Mouse (Mus musculus): ENCODE results near the gene BC004004. TPM values are rescaled to one million over a fixed set of nuclear protein-coding genes. Genes with fewer than 3 reads are reported as not detected.

Gene BC004004
- polyA plus RNA-seq, 1 experiment from 2014 or later, result 99.1 TPM

GRCm38 (mm10) chr17:29302149-29302548 lies 33.6 kb downstream of the BC004004 start:
- Histone ChIP-seq H3K36me3 (peaks cover 50% of the 10 kb centered on the region), H3K27me3 (no peaks in the 10 kb centered on the region), H3K4me3 (replicated peaks) (no peak overlapping the region), H3K27ac (no peak overlapping the region), H3K4me2 (replicated peaks) (no peak overlapping the region), H3K4me1 (replicated peaks) (peaks cover 8% of the 10 kb centered on the region; the same call in 1 of the 2 replicates), H3K9ac (replicated peaks) (no peak overlapping the region), H3K9me3 (no peaks in the 10 kb centered on the region)
- ATAC-seq, result no peak
- WGBS, result 80% methylated on average over 5 of the region's 5 CpGs

GRCm38 (mm10) chr17:29303087-29303486 lies 34.5 kb downstream of the BC004004 start:
- Histone ChIP-seq H3K27me3 (no peaks in the 10 kb centered on the region), H3K36me3 (peaks cover 41% of the 10 kb centered on the region)

DNA sequence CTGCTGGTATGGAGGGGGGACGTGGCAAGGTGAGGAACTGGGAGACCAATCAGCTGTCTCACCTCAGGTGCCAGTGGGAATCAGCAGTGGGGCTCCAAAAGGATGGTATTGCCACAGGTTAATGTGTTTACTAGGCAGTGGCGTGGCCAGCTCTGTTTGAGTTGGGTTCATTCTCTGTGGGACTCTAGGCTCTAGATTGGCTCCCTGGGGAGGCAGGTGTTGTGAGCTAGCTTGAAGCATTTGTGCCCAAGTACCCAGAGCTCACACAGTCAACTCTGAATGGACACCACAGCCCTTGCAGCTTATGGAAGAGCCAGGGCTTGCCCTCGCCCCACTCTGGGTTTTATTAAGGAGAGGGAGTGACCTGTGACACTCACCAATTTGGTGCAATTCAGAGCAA lies 35.3 kb downstream of the BC004004 start:
- Histone ChIP-seq H3K4me3 (replicated peaks) (no peak overlapping the region), H3K4me1 (replicated peaks) (peaks cover 8% of the 10 kb centered on the region; the same call in 1 of the 2 replicates), H3K27ac (no peak overlapping the region), H3K9ac (replicated peaks) (no peak overlapping the region), H3K36me3 (peaks cover 35% of the 10 kb centered on the region), H3K27me3 (no peaks in the 10 kb centered on the region), H3K9me3 (no peaks in the 10 kb centered on the region), H3K4me2 (replicated peaks) (no peak overlapping the region)
- ATAC-seq, result no peak
- 84% methylated on average over 3 of the region's 3 CpGs for WGBS

More at GRCm38 (mm10) chr17:29303087-29303486, 34.5 kb downstream of the BC004004 start:
- H3K4me1 ChIP-seq (replicated peaks), result peaks cover 8% of the 10 kb centered on the region; the same call in 1 of the 2 replicates
- 39% methylated on average over 3 of the region's 3 CpGs for WGBS
- H3K9me3 ChIP-seq, result no peaks in the 10 kb centered on the region
- H3K4me3 ChIP-seq (replicated peaks), result no peak overlapping the region
- no peak overlapping the region for H3K27ac ChIP-seq
- no peak for ATAC-seq
- H3K9ac ChIP-seq (replicated peaks), result no peak overlapping the region
- no peak overlapping the region for H3K4me2 ChIP-seq (replicated peaks)

GRCm38 (mm10) chr17:29304376-29305057 lies 35.9 kb downstream of the BC004004 start:
- no peak overlapping the region for H3K9ac ChIP-seq (replicated peaks)
- WGBS, result 73% methylated on average over 13 of the region's 13 CpGs
- ATAC-seq, result no peak

DNA sequence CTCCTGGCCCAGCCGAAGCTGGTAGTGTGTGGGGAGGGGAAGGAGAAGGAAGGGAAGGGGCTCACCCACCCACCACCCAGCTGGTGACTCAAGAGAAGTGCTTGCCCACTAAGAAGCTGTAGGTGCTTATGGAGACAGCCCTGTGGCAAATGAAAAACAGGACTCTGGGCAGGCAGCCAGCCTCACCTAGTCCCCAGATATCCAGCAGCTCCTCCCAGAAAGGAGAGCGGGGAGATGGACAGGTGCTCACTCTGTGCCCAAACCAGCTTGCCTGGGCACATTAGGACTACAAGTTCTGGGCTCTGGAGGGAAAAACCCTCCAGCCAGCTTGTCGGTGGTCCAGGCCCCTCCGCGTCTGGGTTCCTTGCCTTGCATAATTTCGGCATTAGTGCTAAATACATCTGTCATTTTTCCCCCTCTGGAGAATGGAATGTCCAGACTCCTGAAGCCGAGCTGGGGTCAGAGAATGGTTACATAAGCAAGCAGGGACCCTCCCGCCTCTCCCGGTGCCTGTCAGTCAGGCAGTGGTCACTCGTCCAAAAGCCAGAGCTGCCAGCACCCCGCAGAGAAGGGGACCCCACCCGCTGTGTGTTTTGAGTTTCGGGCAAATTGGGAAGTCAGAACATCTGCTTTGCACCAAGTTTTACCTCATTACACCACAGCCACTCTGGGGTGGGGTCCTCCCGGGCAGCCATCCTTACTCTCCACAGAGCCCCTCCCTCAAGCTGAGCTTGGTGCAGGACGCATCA lies 36.6 kb downstream of the BC004004 start:
- no peak for ATAC-seq
- no peaks in the 10 kb centered on the region for H3K27me3 ChIP-seq
- H3K9ac ChIP-seq (replicated peaks), result no peak overlapping the region
- H3K27ac ChIP-seq, result no peak overlapping the region
- 31% methylated on average over 15 of the region's 15 CpGs for WGBS
- no peak overlapping the region for H3K4me3 ChIP-seq (replicated peaks)
- H3K4me2 ChIP-seq (replicated peaks), result no peak overlapping the region
- peaks cover 22% of the 10 kb centered on the region for H3K36me3 ChIP-seq
- H3K4me1 ChIP-seq (replicated peaks), result peaks cover 8% of the 10 kb centered on the region; the same call in 1 of the 2 replicates
- no peaks in the 10 kb centered on the region for H3K9me3 ChIP-seq

More at GRCm38 (mm10) chr17:29304376-29305057, 35.9 kb downstream of the BC004004 start:
- no peak overlapping the region for H3K4me2 ChIP-seq (replicated peaks)
- H3K27ac ChIP-seq, result no peak overlapping the region
- H3K27me3 ChIP-seq, result no peaks in the 10 kb centered on the region
- H3K36me3 ChIP-seq, result peaks cover 29% of the 10 kb centered on the region
- peaks cover 8% of the 10 kb centered on the region; the same call in 1 of the 2 replicates for H3K4me1 ChIP-seq (replicated peaks)
- no peak overlapping the region for H3K4me3 ChIP-seq (replicated peaks)
- H3K9me3 ChIP-seq, result no peaks in the 10 kb centered on the region

- Histone ChIP-seq H3K9me3 (no peaks in the 10 kb centered on the region), H3K9ac (replicated peaks) (no peak overlapping the region), H3K27ac (no peak overlapping the region), H3K4me3 (replicated peaks) (no peak overlapping the region), H3K27me3 (no peaks in the 10 kb centered on the region), H3K4me1 (replicated peaks) (peaks cover 8% of the 10 kb centered on the region; the same call in 1 of the 2 replicates), H3K4me2 (replicated peaks) (no peak overlapping the region), H3K36me3 (peaks cover 15% of the 10 kb centered on the region)
- no peak for ATAC-seq
- WGBS, result 58% methylated on average over 7 of the region's 7 CpGs
Measured at GRCm38 (mm10) chr17:29305871-29306270, 37.3 kb downstream of the BC004004 start.

- Histone ChIP-seq H3K4me1 (replicated peaks) (peaks cover 8% of the 10 kb centered on the region; the same call in 1 of the 2 replicates), H3K4me3 (replicated peaks) (no peak overlapping the region), H3K4me2 (replicated peaks) (no peak overlapping the region), H3K27ac (no peak overlapping the region), H3K27me3 (no peaks in the 10 kb centered on the region), H3K9me3 (0 out of 2 replicates have a peak, but pooled peaks cover 3% of the 10 kb centered on the region), H3K9ac (replicated peaks) (no peak overlapping the region), H3K36me3 (no peaks in the 10 kb centered on the region)
- 83% methylated on average over 21 of the region's 21 CpGs for WGBS
- ATAC-seq, result no peak
Measured at GRCm38 (mm10) chr17:29310056-29310623, 41.6 kb downstream of the BC004004 start.

GRCm38 (mm10) chr17:29311602-29312001 lies 43.0 kb downstream of the BC004004 start:
- 90% methylated on average over 8 of the region's 8 CpGs for WGBS
- Histone ChIP-seq H3K27me3 (no peaks in the 10 kb centered on the region), H3K36me3 (no peaks in the 10 kb centered on the region), H3K9ac (replicated peaks) (no peak overlapping the region), H3K4me2 (replicated peaks) (no peak overlapping the region), H3K4me3 (replicated peaks) (no peak overlapping the region), H3K4me1 (replicated peaks) (0 out of 2 replicates have a peak, but pooled peaks cover 3% of the 10 kb centered on the region), H3K9me3 (0 out of 2 replicates have a peak, but pooled peaks cover 3% of the 10 kb centered on the region), H3K27ac (no peak overlapping the region)
- ATAC-seq, result no peak

DNA sequence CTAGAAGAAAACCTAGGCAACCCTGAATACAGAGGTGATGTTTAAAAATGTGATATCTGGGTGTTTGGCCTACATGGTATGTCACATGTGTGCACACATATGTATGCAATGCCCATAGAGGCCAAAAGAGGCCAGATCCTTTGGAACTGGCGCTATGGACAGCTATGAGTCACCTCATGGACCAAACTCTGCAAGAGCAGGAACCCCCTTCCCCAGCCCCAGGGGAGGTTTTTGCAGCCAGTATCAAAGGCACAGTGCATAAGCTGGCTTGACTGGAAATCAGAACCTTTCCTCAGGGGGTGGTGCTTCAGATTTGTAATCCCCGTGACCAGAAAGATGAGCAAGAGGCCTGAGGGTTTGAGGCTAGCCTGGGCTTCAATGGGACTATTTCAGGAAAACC lies 43.5 kb downstream of the BC004004 start:
- Histone ChIP-seq H3K36me3 (no peaks in the 10 kb centered on the region), H3K4me3 (replicated peaks) (no peak overlapping the region), H3K9ac (replicated peaks) (no peak overlapping the region), H3K4me2 (replicated peaks) (no peak overlapping the region), H3K27ac (no peak overlapping the region), H3K27me3 (no peaks in the 10 kb centered on the region), H3K9me3 (0 out of 2 replicates have a peak, but pooled peaks cover 3% of the 10 kb centered on the region), H3K4me1 (replicated peaks) (0 out of 2 replicates have a peak, but pooled peaks cover 3% of the 10 kb centered on the region)
- no peak for ATAC-seq
- 88% methylated on average over 2 of the region's 2 CpGs for WGBS

GRCm38 (mm10) chr17:29313300-29313699 lies 44.7 kb downstream of the BC004004 start:
- Histone ChIP-seq H3K4me1 (replicated peaks) (0 out of 2 replicates have a peak, but pooled peaks cover 3% of the 10 kb centered on the region), H3K4me3 (replicated peaks) (no peak overlapping the region), H3K27me3 (no peaks in the 10 kb centered on the region), H3K36me3 (no peaks in the 10 kb centered on the region), H3K9me3 (0 out of 2 replicates have a peak, but pooled peaks cover 3% of the 10 kb centered on the region), H3K27ac (no peak overlapping the region), H3K9ac (replicated peaks) (no peak overlapping the region), H3K4me2 (replicated peaks) (no peak overlapping the region)
- ATAC-seq, result no peak

GRCm38 (mm10) chr17:29315672-29316465 lies 47.3 kb downstream of the BC004004 start:
- Histone ChIP-seq H3K9ac (replicated peaks) (0 out of 2 replicates have a peak overlapping the region, but pooled peaks have one; percentile 14), H3K27me3 (peaks cover 8% of the 10 kb centered on the region), H3K4me3 (replicated peaks) (no peak overlapping the region), H3K4me1 (replicated peaks) (0 out of 2 replicates have a peak, but pooled peaks cover 11% of the 10 kb centered on the region), H3K4me2 (replicated peaks) (no peak overlapping the region), H3K9me3 (0 out of 2 replicates have a peak, but pooled peaks cover 3% of the 10 kb centered on the region), H3K36me3 (no peaks in the 10 kb centered on the region), H3K27ac (no peak overlapping the region)
- WGBS, result 46% methylated on average over 9 of the region's 9 CpGs
- no peak for ATAC-seq

Measured in midbrain, embryonic 13.5 days (tissue).